Mouse (Mus musculus) lung, postnatal 10 days (tissue): ENCODE results near the gene Dtx3l.
"Not testable (repeated sequence)": the region's sequence is repeated elsewhere in the genome, so short reads cannot be mapped to it uniquely, and the experiment has no call there.

ENCODE experiments used
- DNase-seq: peaks from one replicate; pipeline ENCODE4 v3.0.0; 2021

Gene Dtx3l

GRCm38 (mm10) chr16:35938211-35939151 lies at the start of gene Dtx3l, which contains the start of gene Parp9:
Gene Dtx3l, minus strand, starts transcription at chr16:35939151.
Gene Parp9, plus strand, starts transcription at chr16:35938470.
- peak; percentile 67 for DNase-seq

GRCm38 (mm10) chr16:35987930-35988329 lies 49.0 kb upstream of the Dtx3l start:
- no peak for DNase-seq

GRCm38 (mm10) chr16:35984471-35984870 lies 45.5 kb upstream of the Dtx3l start:
- DNase-seq = no peak

GRCm38 (mm10) chr16:35983517-35984101 lies 44.7 kb upstream of the Dtx3l start:
- DNase-seq = peak; percentile 78

GRCm38 (mm10) chr16:35982902-35983516 lies 44.1 kb upstream of the Dtx3l start:
- DNase-seq = peak; percentile 93

- no peak for DNase-seq
Measured at GRCm38 (mm10) chr16:35982506-35982901, 43.6 kb upstream of the Dtx3l start.

GRCm38 (mm10) chr16:35981363-35981821 lies 42.4 kb upstream of the Dtx3l start:
- DNase-seq = peak; percentile 100

GRCm38 (mm10) chr16:35978450-35978849 lies 39.5 kb upstream of the Dtx3l start, which contains the start of gene Kpna1:
Gene Kpna1, plus strand, starts transcription at chr16:35978750.
- DNase-seq = not testable (repeated sequence)

GRCm38 (mm10) chr16:35974021-35974420 lies 35.1 kb upstream of the Dtx3l start:
- DNase-seq = no peak

- no peak for DNase-seq
Measured at GRCm38 (mm10) chr16:35968149-35968548, 29.2 kb upstream of the Dtx3l start.

- DNase-seq = no peak
Measured at GRCm38 (mm10) chr16:35967319-35967718, 28.4 kb upstream of the Dtx3l start.

GRCm38 (mm10) chr16:35966411-35967115 lies 27.6 kb upstream of the Dtx3l start:
- no peak for DNase-seq

GRCm38 (mm10) chr16:35965991-35966390 lies 27.0 kb upstream of the Dtx3l start:
- DNase-seq = not testable (repeated sequence)

- no peak for DNase-seq
Measured at GRCm38 (mm10) chr16:35952628-35953130, 13.7 kb upstream of the Dtx3l start.

GRCm38 (mm10) chr16:35951216-35951615 lies 12.3 kb upstream of the Dtx3l start:
- DNase-seq = no peak

GRCm38 (mm10) chr16:35949264-35949663 lies 10.3 kb upstream of the Dtx3l start:
- no peak for DNase-seq

GRCm38 (mm10) chr16:35941382-35941781 lies 2.4 kb upstream of the Dtx3l start:
- peak; percentile 27 for DNase-seq

GRCm38 (mm10) chr16:35939690-35940089 lies 739 bp upstream of the Dtx3l start:
- DNase-seq = peak; percentile 92

- peak; percentile 52 for DNase-seq
Measured at GRCm38 (mm10) chr16:35939261-35939660, 310 bp upstream of the Dtx3l start.

GRCm38 (mm10) chr16:35933181-35933580 lies 5.8 kb downstream of the Dtx3l start:
- no peak for DNase-seq

GRCm38 (mm10) chr16:35932179-35933055 lies 6.5 kb downstream of the Dtx3l start:
- no peak for DNase-seq
